31 mouse cellular contexts compared by ENCODE assay signal in the genomic region with DNA sequence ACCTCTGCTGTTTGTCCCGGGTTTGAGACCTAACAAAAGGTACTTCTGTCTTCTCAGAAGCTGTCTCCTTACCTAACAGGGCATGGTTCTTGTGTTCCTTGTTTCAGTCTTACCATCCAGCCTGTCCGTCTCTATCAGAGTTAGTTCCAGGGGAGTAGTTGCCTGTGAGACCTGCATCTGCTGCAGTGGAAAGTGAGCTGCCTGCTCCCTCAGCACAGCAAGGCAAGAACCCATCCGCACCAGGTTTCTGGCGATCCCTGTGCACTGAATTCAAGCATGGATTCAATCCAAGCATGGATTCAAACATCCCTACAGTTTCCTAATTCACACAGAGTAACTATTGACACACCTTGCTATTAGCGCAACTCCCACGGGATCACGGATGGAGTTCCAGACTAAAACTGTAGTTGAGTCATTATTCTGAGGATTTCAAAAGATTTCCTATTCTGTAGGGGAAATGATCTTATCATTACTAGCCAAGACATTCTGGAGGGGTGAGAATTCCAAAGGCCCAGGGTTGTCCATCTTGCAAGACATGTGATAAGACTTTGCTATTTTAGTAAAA. TPM values are rescaled to one million over a fixed set of nuclear protein-coding genes. Genes with fewer than 3 reads are reported as not detected.
DNase-seq lines count a peak whose midpoint lies in the region; ATAC-seq and TF ChIP-seq lines count a peak whose summit lies in the region.
"Had no signal": no experiment of that assay in that cellular context is flagged by ENCODE, and none has a peak within 500 bp of the region (broad histone marks: within the 10 kb centered on the region; RNA-seq: fewer than 3 reads in every experiment).

No protein-coding gene starts in this region.

- peak; percentile 70 for DNase-seq in heart, adult 11 months
- no peak for DNase-seq in heart, postnatal 14 days
- DNase-seq in limb, embryonic 14.5 days (ENCODE audit: low spot score), result no peak
- no peak for DNase-seq in hindbrain, embryonic 10.5 days (ENCODE audit: low spot score)
- DNase-seq in thymus, postnatal 4 days, result no peak
- DNase-seq in kidney, postnatal 25 days, result no peak
- DNase-seq: adrenal gland, adult 2 months; adrenal gland, postnatal 36 days; cerebellum, adult 2 months; cerebellum, postnatal 14 days; gastrocnemius, postnatal 36 days; heart, postnatal 36 days; kidney, adult 9 months; kidney, postnatal 14 days; left cerebral cortex, postnatal 4 days; right cerebral cortex, postnatal 4 days had no signal

- H3K4me2 ChIP-seq in limb, embryonic 14.5 days (replicated peaks; ENCODE audit: low read depth, low read length, severe bottlenecking), result no peak overlapping the region
- H3K4me2 ChIP-seq: heart, embryonic 15.5 days; hindbrain, embryonic 13.5 days; lung, embryonic 15.5 days; midbrain, embryonic 12.5 days; neural tube, embryonic 13.5 days had no signal

- no peaks in the 10 kb centered on the region for H3K36me3 ChIP-seq in limb, embryonic 14.5 days (ENCODE audit: control insufficient read depth, insufficient read depth, low read length)
- no peaks in the 10 kb centered on the region for H3K36me3 ChIP-seq in hindbrain, embryonic 10.5 days
- H3K36me3 ChIP-seq: heart, embryonic 15.5 days; hindbrain, embryonic 13.5 days; lung, embryonic 15.5 days; midbrain, embryonic 12.5 days; neural tube, embryonic 13.5 days had no signal

- H3K4me3 ChIP-seq in embryonic fibroblast, embryonic 13.5 days (ENCODE audit: insufficient read depth, low read length), result no peak overlapping the region
- H3K4me3 ChIP-seq in limb, embryonic 14.5 days (replicated peaks; ENCODE audit: low read length), result no peak overlapping the region
- H3K4me3 ChIP-seq in hindbrain, embryonic 10.5 days, result no peak overlapping the region
- H3K4me3 ChIP-seq: heart, embryonic 15.5 days; hindbrain, embryonic 13.5 days; layer of hippocampus, adult 2 months; lung, embryonic 15.5 days; midbrain, embryonic 12.5 days; neural tube, embryonic 13.5 days had no signal

- H3K27me3 ChIP-seq in limb, embryonic 14.5 days (ENCODE audit: control insufficient read depth, insufficient read depth, low read length), result no peaks in the 10 kb centered on the region
- no peaks in the 10 kb centered on the region; the same call in 1 of the 2 replicates for H3K27me3 ChIP-seq in hindbrain, embryonic 10.5 days (ENCODE audit: insufficient read depth, poor library complexity, severe bottlenecking)
- H3K27me3 ChIP-seq: midbrain, embryonic 12.5 days had no signal

- peak overlapping the region; percentile 83 for H3K27ac ChIP-seq in embryonic fibroblast, embryonic 13.5 days (ENCODE audit: insufficient read depth, low read length)
- no peak overlapping the region for H3K27ac ChIP-seq in limb, embryonic 14.5 days (replicated peaks; ENCODE audit: low read depth, low read length)
- no peak overlapping the region for H3K27ac ChIP-seq in hindbrain, embryonic 10.5 days
- H3K27ac ChIP-seq: heart, embryonic 15.5 days; hindbrain, embryonic 13.5 days; layer of hippocampus, adult 2 months; lung, embryonic 15.5 days; midbrain, embryonic 12.5 days; neural tube, embryonic 13.5 days had no signal

- no peak for TF ChIP-seq POLR2A in embryonic fibroblast, embryonic 13.5 days (IDR thresholded peaks at IDR 0.05; ENCODE audit: low read depth, low read length)
- no peak for TF ChIP-seq POLR2A in limb, embryonic 14.5 days (IDR thresholded peaks at IDR 0.05; ENCODE audit: borderline replicate concordance, extremely low read depth, insufficient read depth, insufficient read length)

- 74% methylated on average over 7 of the region's 7 CpGs for WGBS in limb, embryonic 14.5 days
- 79% methylated on average over 7 of the region's 7 CpGs for WGBS in hindbrain, embryonic 10.5 days

- intact Hi-C loops in heart, postnatal 14 days (cut with DNase I), result no loop called here

- H3K9ac ChIP-seq in limb, embryonic 14.5 days (ENCODE audit: low read depth, low read length, severe bottlenecking), result 0 out of 2 replicates have a peak overlapping the region, but pooled peaks have one; percentile 28
- H3K9ac ChIP-seq: heart, embryonic 15.5 days; hindbrain, embryonic 13.5 days; lung, embryonic 15.5 days; midbrain, embryonic 12.5 days; neural tube, embryonic 13.5 days had no signal

- H3K9me3 ChIP-seq in limb, embryonic 14.5 days (ENCODE audit: control insufficient read depth, low read length), result no peaks in the 10 kb centered on the region
- H3K9me3 ChIP-seq in hindbrain, embryonic 10.5 days, result no peaks in the 10 kb centered on the region
- H3K9me3 ChIP-seq: heart, embryonic 15.5 days; hindbrain, embryonic 13.5 days; lung, embryonic 15.5 days; midbrain, embryonic 12.5 days; neural tube, embryonic 13.5 days had no signal

- no peak for TF ChIP-seq CTCF in embryonic fibroblast, embryonic 13.5 days (IDR thresholded peaks at IDR 0.05; ENCODE audit: borderline replicate concordance, insufficient read depth, low read length)

- ATAC-seq in limb, embryonic 14.5 days (ENCODE audit: low FRiP score, low read depth), result no peak
- ATAC-seq: CD4-positive, CD25-positive, alpha-beta regulatory T cell, adult 4 months; forebrain, embryonic 14.5 days; intestine, embryonic 16.5 days had no signal

- H3K4me1 ChIP-seq in embryonic fibroblast, embryonic 13.5 days (ENCODE audit: control insufficient read depth, insufficient read depth, low read length), result peaks cover 21% of the 10 kb centered on the region
- H3K4me1 ChIP-seq in limb, embryonic 14.5 days (ENCODE audit: control insufficient read depth, insufficient read depth, low read length), result peaks cover 14% of the 10 kb centered on the region
- peaks cover 6% of the 10 kb centered on the region; the same call in 1 of the 2 replicates for H3K4me1 ChIP-seq in hindbrain, embryonic 10.5 days (replicated peaks)
- H3K4me1 ChIP-seq: heart, embryonic 15.5 days had no signal

RNA-seq across cellular contexts. Expression of a gene that starts 4.8 kb away (rescaled TPM):
- total RNA-seq in heart, postnatal 14 days (2021), result 1 to 10 TPM; 1.6 to 1.7 TPM
- 0.98 and 3.5 TPM in 2 replicates for polyA plus RNA-seq in embryonic fibroblast, embryonic 13.5 days (2011; ENCODE audit: insufficient read length, low read depth, missing spikeins)
- polyA plus RNA-seq in limb, embryonic 14.5 days (2012; rRNA removed), result 1.2 and 1.6 TPM in 2 replicates
- 0.87 and 1.4 TPM in 2 replicates for polyA plus RNA-seq in limb, embryonic 14.5 days (2014; fragmentation: Nextera tagmentation; extraction: Ambion mirVana)
- 1.6 and 1.8 TPM in 2 replicates for polyA plus RNA-seq in hindbrain, embryonic 10.5 days (2016; fragmentation: Nextera tagmentation; extraction: Ambion mirVana)

RNA-seq across cellular contexts. Expression of a gene that starts 15.4 kb away (rescaled TPM):
- 100 to 1,000 TPM; 133 to 134 TPM for total RNA-seq in heart, postnatal 14 days (2021)
- 340 and 673 TPM in 2 replicates for polyA plus RNA-seq in embryonic fibroblast, embryonic 13.5 days (2011; ENCODE audit: insufficient read length, low read depth, missing spikeins)
- 71.3 and 79.9 TPM in 2 replicates for polyA plus RNA-seq in limb, embryonic 14.5 days (2012; rRNA removed)
- 132 and 134 TPM in 2 replicates for polyA plus RNA-seq in limb, embryonic 14.5 days (2014; fragmentation: Nextera tagmentation; extraction: Ambion mirVana)
- 109 and 115 TPM in 2 replicates for polyA plus RNA-seq in hindbrain, embryonic 10.5 days (2016; fragmentation: Nextera tagmentation; extraction: Ambion mirVana)

RNA-seq across cellular contexts. Expression of a gene that starts 48.9 kb away (rescaled TPM):
- total RNA-seq in heart, postnatal 14 days (2021), result under 1 TPM in 1 of 2 experiments, not detected in 1; 0.81 TPM
- not detected in 2 replicates for polyA plus RNA-seq in embryonic fibroblast, embryonic 13.5 days (2011; ENCODE audit: insufficient read length, low read depth, missing spikeins)
- 0.05 and 0.08 TPM in 2 replicates for polyA plus RNA-seq in limb, embryonic 14.5 days (2012; rRNA removed)
- polyA plus RNA-seq in limb, embryonic 14.5 days (2014; fragmentation: Nextera tagmentation; extraction: Ambion mirVana), result 0.11 TPM in 2 replicates
- polyA plus RNA-seq in hindbrain, embryonic 10.5 days (2016; fragmentation: Nextera tagmentation; extraction: Ambion mirVana), result 0.07 and 1.0 TPM in 2 replicates
- total RNA-seq: adrenal gland, adult 2 months; adrenal gland, postnatal 36 days; gastrocnemius, adult 18-20 months; gastrocnemius, postnatal 36 days; heart, postnatal 36 days; liver, adult 2 months; megakaryocyte progenitor cell, adult 5-6 weeks had no signal
- polyA plus RNA-seq: adrenal gland, adult 2 months; liver, adult 2 months; liver, embryonic 16.5 days; spleen, adult 2 months had no signal

RNA-seq across cellular contexts. Expression of a gene that starts 48.9 kb away (rescaled TPM):
- 1 to 10 TPM; 8.0 to 8.1 TPM for total RNA-seq in heart, postnatal 14 days (2021)
- polyA plus RNA-seq in embryonic fibroblast, embryonic 13.5 days (2011; ENCODE audit: insufficient read length, low read depth, missing spikeins), result 21.1 and 28.2 TPM in 2 replicates
- polyA plus RNA-seq in limb, embryonic 14.5 days (2012; rRNA removed), result 14.4 and 16.5 TPM in 2 replicates
- 17.1 and 18.4 TPM in 2 replicates for polyA plus RNA-seq in limb, embryonic 14.5 days (2014; fragmentation: Nextera tagmentation; extraction: Ambion mirVana)
- 20.7 and 21.9 TPM in 2 replicates for polyA plus RNA-seq in hindbrain, embryonic 10.5 days (2016; fragmentation: Nextera tagmentation; extraction: Ambion mirVana)
